Mouse (Mus musculus): ENCODE data around the gene Gpsm2. TPM values are rescaled to one million over a fixed set of nuclear protein-coding genes. Genes with fewer than 3 reads are reported as not detected.

The Gpsm2 gene
- polyA plus RNA-seq, 1 experiment from 2014 or later: 33.7 TPM

- Histone ChIP-seq H3K9me3 (ENCODE audit: control insufficient read depth, low read length) (no peaks in the 10 kb centered on the region), H3K27me3 (replicated peaks; ENCODE audit: control insufficient read depth, insufficient read depth, low read length) (no peaks in the 10 kb centered on the region), H3K9ac (replicated peaks; ENCODE audit: low read depth, low read length) (no peak overlapping the region), H3K4me1 (replicated peaks; ENCODE audit: control insufficient read depth, insufficient read depth, low read length) (peaks cover 4% of the 10 kb centered on the region; the same call in 1 of the 2 replicates), H3K36me3 (ENCODE audit: control insufficient read depth, insufficient read depth) (no peaks in the 10 kb centered on the region), H3K4me3 (replicated peaks; ENCODE audit: low read length) (no peak overlapping the region), H3K4me2 (ENCODE audit: low read length) (no peak overlapping the region), H3K27ac (ENCODE audit: low read length) (no peak overlapping the region)
- 92% methylated on average over 4 of the region's 4 CpGs for WGBS
- ATAC-seq: no peak
These were observed 7.3 kb downstream of the Gpsm2 start for GRCm38 (mm10) chr3:108714837-108715236.

GRCm38 (mm10) chr3:108713065-108713675 lies 8.9 kb downstream of the Gpsm2 start:
- H3K4me2 ChIP-seq (ENCODE audit: low read length): no peak overlapping the region
- no peak overlapping the region for H3K27ac ChIP-seq (ENCODE audit: low read length)
- 39% methylated on average over 3 of the region's 3 CpGs for WGBS
- no peak overlapping the region for H3K4me3 ChIP-seq (replicated peaks; ENCODE audit: low read length)
- H3K36me3 ChIP-seq (ENCODE audit: control insufficient read depth, insufficient read depth): no peaks in the 10 kb centered on the region
- no peaks in the 10 kb centered on the region for H3K9me3 ChIP-seq (ENCODE audit: control insufficient read depth, low read length)
- no peaks in the 10 kb centered on the region for H3K27me3 ChIP-seq (replicated peaks; ENCODE audit: control insufficient read depth, insufficient read depth, low read length)
- no peak overlapping the region for H3K9ac ChIP-seq (replicated peaks; ENCODE audit: low read depth, low read length)
- ATAC-seq: peak; percentile 58; the same call in 1 of the 2 replicates
- H3K4me1 ChIP-seq (replicated peaks; ENCODE audit: control insufficient read depth, insufficient read depth, low read length): peaks cover 4% of the 10 kb centered on the region; the same call in 1 of the 2 replicates

GRCm38 (mm10) chr3:108711296-108711695 lies 10.8 kb downstream of the Gpsm2 start:
- Histone ChIP-seq H3K36me3 (ENCODE audit: control insufficient read depth, insufficient read depth) (no peaks in the 10 kb centered on the region), H3K4me3 (replicated peaks; ENCODE audit: low read length) (no peak overlapping the region), H3K27me3 (replicated peaks; ENCODE audit: control insufficient read depth, insufficient read depth, low read length) (no peaks in the 10 kb centered on the region), H3K9ac (replicated peaks; ENCODE audit: low read depth, low read length) (no peak overlapping the region), H3K4me2 (ENCODE audit: low read length) (no peak overlapping the region), H3K9me3 (ENCODE audit: control insufficient read depth, low read length) (no peaks in the 10 kb centered on the region), H3K4me1 (replicated peaks; ENCODE audit: control insufficient read depth, insufficient read depth, low read length) (peaks cover 4% of the 10 kb centered on the region; the same call in 1 of the 2 replicates), H3K27ac (ENCODE audit: low read length) (no peak overlapping the region)
- 92% methylated on average over 5 of the region's 5 CpGs for WGBS
- ATAC-seq: no peak

- no peak overlapping the region for H3K9ac ChIP-seq (replicated peaks; ENCODE audit: low read depth, low read length)
- no peak overlapping the region for H3K4me2 ChIP-seq (ENCODE audit: low read length)
- no peaks in the 10 kb centered on the region for H3K9me3 ChIP-seq (ENCODE audit: control insufficient read depth, low read length)
- H3K27ac ChIP-seq (ENCODE audit: low read length): no peak overlapping the region
- H3K27me3 ChIP-seq (replicated peaks; ENCODE audit: control insufficient read depth, insufficient read depth, low read length): no peaks in the 10 kb centered on the region
- no peaks in the 10 kb centered on the region for H3K4me1 ChIP-seq (replicated peaks; ENCODE audit: control insufficient read depth, insufficient read depth, low read length)
- WGBS: 94% methylated on average over 8 of the region's 8 CpGs
- no peaks in the 10 kb centered on the region for H3K36me3 ChIP-seq (ENCODE audit: control insufficient read depth, insufficient read depth)
- no peak for ATAC-seq
- no peak overlapping the region for H3K4me3 ChIP-seq (replicated peaks; ENCODE audit: low read length)
These were observed 19.3 kb downstream of the Gpsm2 start for GRCm38 (mm10) chr3:108702789-108703188.

- no peak overlapping the region for H3K27ac ChIP-seq (ENCODE audit: low read length)
- H3K9me3 ChIP-seq (ENCODE audit: control insufficient read depth, low read length): no peaks in the 10 kb centered on the region
- no peak overlapping the region for H3K4me2 ChIP-seq (ENCODE audit: low read length)
- H3K9ac ChIP-seq (replicated peaks; ENCODE audit: low read depth, low read length): no peak overlapping the region
- WGBS: 93% methylated on average over 1 of the region's 1 CpGs
- no peak; the same call in 1 of the 2 replicates for ATAC-seq
- no peak overlapping the region for H3K4me3 ChIP-seq (replicated peaks; ENCODE audit: low read length)
- no peaks in the 10 kb centered on the region for H3K36me3 ChIP-seq (ENCODE audit: control insufficient read depth, insufficient read depth)
- no peaks in the 10 kb centered on the region for H3K27me3 ChIP-seq (replicated peaks; ENCODE audit: control insufficient read depth, insufficient read depth, low read length)
- no peaks in the 10 kb centered on the region for H3K4me1 ChIP-seq (replicated peaks; ENCODE audit: control insufficient read depth, insufficient read depth, low read length)
These were observed 20.9 kb downstream of the Gpsm2 start for GRCm38 (mm10) chr3:108701256-108701655.

- no peaks in the 10 kb centered on the region for H3K36me3 ChIP-seq (ENCODE audit: control insufficient read depth, insufficient read depth)
- no peak overlapping the region for H3K9ac ChIP-seq (replicated peaks; ENCODE audit: low read depth, low read length)
- no peak overlapping the region for H3K27ac ChIP-seq (ENCODE audit: low read length)
- WGBS: 94% methylated on average over 4 of the region's 4 CpGs
- no peak for ATAC-seq
- H3K4me1 ChIP-seq (replicated peaks; ENCODE audit: control insufficient read depth, insufficient read depth, low read length): no peaks in the 10 kb centered on the region
- no peak overlapping the region for H3K4me2 ChIP-seq (ENCODE audit: low read length)
- H3K27me3 ChIP-seq (replicated peaks; ENCODE audit: control insufficient read depth, insufficient read depth, low read length): no peaks in the 10 kb centered on the region
- H3K9me3 ChIP-seq (ENCODE audit: control insufficient read depth, low read length): no peaks in the 10 kb centered on the region
- H3K4me3 ChIP-seq (replicated peaks; ENCODE audit: low read length): no peak overlapping the region
These were observed 22.3 kb downstream of the Gpsm2 start for GRCm38 (mm10) chr3:108699786-108700185.

GRCm38 (mm10) chr3:108698662-108699061 lies 23.4 kb downstream of the Gpsm2 start:
- H3K4me2 ChIP-seq (ENCODE audit: low read length): no peak overlapping the region
- H3K4me1 ChIP-seq (replicated peaks; ENCODE audit: control insufficient read depth, insufficient read depth, low read length): no peaks in the 10 kb centered on the region
- no peak for ATAC-seq
- no peaks in the 10 kb centered on the region for H3K27me3 ChIP-seq (replicated peaks; ENCODE audit: control insufficient read depth, insufficient read depth, low read length)
- H3K27ac ChIP-seq (ENCODE audit: low read length): no peak overlapping the region
- 95% methylated on average over 8 of the region's 8 CpGs for WGBS
- no peaks in the 10 kb centered on the region for H3K36me3 ChIP-seq (ENCODE audit: control insufficient read depth, insufficient read depth)
- no peak overlapping the region for H3K9ac ChIP-seq (replicated peaks; ENCODE audit: low read depth, low read length)
- H3K4me3 ChIP-seq (replicated peaks; ENCODE audit: low read length): no peak overlapping the region
- no peaks in the 10 kb centered on the region for H3K9me3 ChIP-seq (ENCODE audit: control insufficient read depth, low read length)

- no peak for ATAC-seq
- H3K27me3 ChIP-seq (replicated peaks; ENCODE audit: control insufficient read depth, insufficient read depth, low read length): no peaks in the 10 kb centered on the region
- H3K4me1 ChIP-seq (replicated peaks; ENCODE audit: control insufficient read depth, insufficient read depth, low read length): no peaks in the 10 kb centered on the region
- 95% methylated on average over 9 of the region's 9 CpGs for WGBS
- H3K4me3 ChIP-seq (replicated peaks; ENCODE audit: low read length): no peak overlapping the region
- H3K27ac ChIP-seq (ENCODE audit: low read length): no peak overlapping the region
- no peak overlapping the region for H3K9ac ChIP-seq (replicated peaks; ENCODE audit: low read depth, low read length)
- H3K36me3 ChIP-seq (ENCODE audit: control insufficient read depth, insufficient read depth): no peaks in the 10 kb centered on the region
- no peaks in the 10 kb centered on the region for H3K9me3 ChIP-seq (ENCODE audit: control insufficient read depth, low read length)
- no peak overlapping the region for H3K4me2 ChIP-seq (ENCODE audit: low read length)
These were observed 27.8 kb downstream of the Gpsm2 start for GRCm38 (mm10) chr3:108694321-108694720.

GRCm38 (mm10) chr3:108689979-108690378 lies 32.1 kb downstream of the Gpsm2 start:
- no peak for ATAC-seq
- H3K4me1 ChIP-seq (replicated peaks; ENCODE audit: control insufficient read depth, insufficient read depth, low read length): no peaks in the 10 kb centered on the region; the same call in 1 of the 2 replicates
- H3K36me3 ChIP-seq (ENCODE audit: control insufficient read depth, insufficient read depth): no peaks in the 10 kb centered on the region
- H3K9ac ChIP-seq (replicated peaks; ENCODE audit: low read depth, low read length): no peak overlapping the region
- no peaks in the 10 kb centered on the region for H3K9me3 ChIP-seq (ENCODE audit: control insufficient read depth, low read length)
- H3K27ac ChIP-seq (ENCODE audit: low read length): no peak overlapping the region
- 60% methylated on average over 4 of the region's 4 CpGs for WGBS
- H3K4me2 ChIP-seq (ENCODE audit: low read length): no peak overlapping the region
- H3K4me3 ChIP-seq (replicated peaks; ENCODE audit: low read length): no peak overlapping the region
- H3K27me3 ChIP-seq (replicated peaks; ENCODE audit: control insufficient read depth, insufficient read depth, low read length): no peaks in the 10 kb centered on the region

GRCm38 (mm10) chr3:108689446-108689845 lies 32.7 kb downstream of the Gpsm2 start:
- Histone ChIP-seq H3K4me1 (replicated peaks; ENCODE audit: control insufficient read depth, insufficient read depth, low read length) (no peaks in the 10 kb centered on the region; the same call in 1 of the 2 replicates), H3K9me3 (ENCODE audit: control insufficient read depth, low read length) (no peaks in the 10 kb centered on the region), H3K4me2 (ENCODE audit: low read length) (no peak overlapping the region), H3K27ac (ENCODE audit: low read length) (no peak overlapping the region), H3K36me3 (ENCODE audit: control insufficient read depth, insufficient read depth) (no peaks in the 10 kb centered on the region), H3K9ac (replicated peaks; ENCODE audit: low read depth, low read length) (no peak overlapping the region), H3K4me3 (replicated peaks; ENCODE audit: low read length) (no peak overlapping the region), H3K27me3 (replicated peaks; ENCODE audit: control insufficient read depth, insufficient read depth, low read length) (no peaks in the 10 kb centered on the region)
- WGBS: 55% methylated on average over 8 of the region's 8 CpGs
- no peak for ATAC-seq
